Mouse (Mus musculus) mouse embryonic stem cell (cell line): Measurements from ENCODE around the gene Pkdcc.

ENCODE experiments used
- in situ Hi-C, 2 experiments: fragments of 300-500 bp; cut with MboI; formaldehyde crosslinking; loops; 1 replicate in 1 of 2; 3 replicates in 1 of 2; pipeline ENCODE4 v1.14.3; 2019 to 2020; ENCODE audit warnings: low sequenced_read_pairs in 2 of 2, low pct_unique_long_range_greater_than_20kb in 1 of 2, mixed read lengths in 1 of 2; ENCODE audit not compliant: unreplicated experiment in 1 of 2

Gene Pkdcc

GRCm38 (mm10) chr17:83208455-83208854 lies 6.6 kb upstream of the Pkdcc start:
- in situ Hi-C loops, result no loop called here

- in situ Hi-C loops, result no loop called here
Observed at GRCm38 (mm10) chr17:83210531-83210930, 4.6 kb upstream of the Pkdcc start.

- in situ Hi-C loops, result no loop called here
Observed at GRCm38 (mm10) chr17:83211196-83211595, 3.9 kb upstream of the Pkdcc start.

GRCm38 (mm10) chr17:83212422-83212821 lies 2.7 kb upstream of the Pkdcc start:
- in situ Hi-C loops, result no loop called here

- in situ Hi-C loops, result no loop called here
Observed at GRCm38 (mm10) chr17:83213228-83213915, 1.7 kb upstream of the Pkdcc start.

GRCm38 (mm10) chr17:83214161-83214592 lies 915 bp upstream of the Pkdcc start:
- in situ Hi-C loops, result no loop called here

- in situ Hi-C loops, result no loop called here
Observed at GRCm38 (mm10) chr17:83215529-83216244, 595 bp downstream of the Pkdcc start.

GRCm38 (mm10) chr17:83216251-83216919 lies 1.3 kb downstream of the Pkdcc start:
- in situ Hi-C loops, result no loop called here

GRCm38 (mm10) chr17:83218189-83218588 lies 3.1 kb downstream of the Pkdcc start:
- in situ Hi-C loops, result no loop called here

GRCm38 (mm10) chr17:83218722-83219121 lies 3.6 kb downstream of the Pkdcc start:
- in situ Hi-C loops, result no loop called here

- in situ Hi-C loops, result no loop called here
Observed at GRCm38 (mm10) chr17:83219351-83220287, 4.5 kb downstream of the Pkdcc start.

- in situ Hi-C loops, result no loop called here
Observed at GRCm38 (mm10) chr17:83220954-83221538, 6.0 kb downstream of the Pkdcc start.

GRCm38 (mm10) chr17:83221611-83222500 lies 6.8 kb downstream of the Pkdcc start:
- in situ Hi-C loops, result no loop called here

- in situ Hi-C loops, result no loop called here
Observed at GRCm38 (mm10) chr17:83222705-83223104, 7.6 kb downstream of the Pkdcc start.

- in situ Hi-C loops, result no loop called here
Observed at GRCm38 (mm10) chr17:83224451-83224971, 9.4 kb downstream of the Pkdcc start.

GRCm38 (mm10) chr17:83226395-83226986 lies 11.4 kb downstream of the Pkdcc start:
- in situ Hi-C loops, result no loop called here

- in situ Hi-C loops, result no loop called here
Observed at GRCm38 (mm10) chr17:83231357-83231756, 16.3 kb downstream of the Pkdcc start.
